17 mouse cellular contexts compared by ENCODE assay signal in the genomic region with DNA sequence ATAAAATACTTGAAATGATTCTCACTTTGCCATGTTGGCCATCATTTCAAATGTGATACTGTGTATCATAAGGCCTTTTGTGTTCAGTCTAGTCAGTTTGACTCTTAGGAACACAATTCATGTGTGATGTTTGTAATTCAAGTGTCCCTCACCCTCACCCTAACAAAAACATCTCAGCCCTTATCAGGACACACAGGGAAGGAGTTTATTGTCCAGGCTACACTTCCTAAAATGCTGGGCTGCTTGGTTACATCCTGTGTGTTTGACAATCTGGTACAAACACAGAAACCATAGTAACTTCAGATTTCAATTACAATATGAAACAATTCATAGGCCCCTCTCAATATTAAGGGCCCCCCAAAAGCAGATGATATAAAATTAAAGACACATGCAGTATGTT.
DNase-seq lines count a peak whose midpoint lies in the region; ATAC-seq and TF ChIP-seq lines count a peak whose summit lies in the region.
"Had no signal": no experiment of that assay in that cellular context is flagged by ENCODE, and none has a peak within 500 bp of the region (broad histone marks: within the 10 kb centered on the region; RNA-seq: fewer than 3 reads in every experiment).

No protein-coding gene starts in this region.

- H3K9me3 ChIP-seq in lung, embryonic 16.5 days (ENCODE audit: control insufficient read depth, low read length): no peaks in the 10 kb centered on the region
- H3K9me3 ChIP-seq: limb, embryonic 10.5 days; liver, embryonic 13.5 days; neural tube, embryonic 13.5 days had no signal

- no peaks in the 10 kb centered on the region for H3K79me2 ChIP-seq in macrophage (ENCODE audit: inconsistent target)

- no peak overlapping the region for H3K9ac ChIP-seq in lung, embryonic 16.5 days (ENCODE audit: low read length)
- H3K9ac ChIP-seq: hindbrain, embryonic 14.5 days; liver, embryonic 13.5 days; neural tube, embryonic 13.5 days had no signal

- 0 out of 2 replicates have a peak, but pooled peaks have one; percentile 38 for ATAC-seq in lung, embryonic 16.5 days (ENCODE audit: low read depth)
- peak; percentile 6 for ATAC-seq in activated CD4-positive, CD25-positive, alpha-beta regulatory T cell, adult 4 months

- peak overlapping the region; percentile 68 for H3K27ac ChIP-seq in gastrocnemius, adult 2 months
- no peak overlapping the region; the same call in 1 of the 2 replicates for H3K27ac ChIP-seq in lung, embryonic 16.5 days (ENCODE audit: low read length)
- peak overlapping the region; percentile 72 for H3K27ac ChIP-seq in macrophage
- H3K27ac ChIP-seq: hindbrain, embryonic 14.5 days; limb, embryonic 10.5 days; liver, embryonic 13.5 days; neural tube, embryonic 13.5 days; stomach, postnatal 0 days had no signal

- intact Hi-C loops in gastrocnemius, adult 2 months (cut with DNase I): no loop called here

- no peak overlapping the region for H3K4me2 ChIP-seq in lung, embryonic 16.5 days (ENCODE audit: low read depth, low read length)
- H3K4me2 ChIP-seq: hindbrain, embryonic 14.5 days; liver, embryonic 13.5 days; neural tube, embryonic 13.5 days had no signal

- no peaks in the 10 kb centered on the region for H3K27me3 ChIP-seq in lung, embryonic 16.5 days (ENCODE audit: control insufficient read depth, insufficient read depth, low read depth, low read length)
- H3K27me3 ChIP-seq: liver, embryonic 13.5 days; neural tube, embryonic 13.5 days had no signal

- peaks cover 3% of the 10 kb centered on the region; the same call in 1 of the 2 replicates for H3K4me1 ChIP-seq in lung, embryonic 16.5 days (replicated peaks; ENCODE audit: control insufficient read depth, insufficient read depth, low read length)
- H3K4me1 ChIP-seq: limb, embryonic 10.5 days had no signal

- H3K36me3 ChIP-seq in lung, embryonic 16.5 days (ENCODE audit: control insufficient read depth, insufficient read depth, low read length): no peaks in the 10 kb centered on the region
- no peaks in the 10 kb centered on the region for H3K36me3 ChIP-seq in macrophage (ENCODE audit: inconsistent target)
- H3K36me3 ChIP-seq: limb, embryonic 10.5 days; liver, embryonic 13.5 days; neural tube, embryonic 13.5 days had no signal

- DNase-seq in gastrocnemius, adult 2 months: no peak
- no peak for DNase-seq in gastrocnemius, postnatal 10 days
- DNase-seq in lung, postnatal 4 days: no peak
- no peak for DNase-seq in thymus, postnatal 14 days
- DNase-seq in thymus, postnatal 10 days (ENCODE audit: low spot score in 2 of 2): no peak
- DNase-seq: kidney, adult 2 months; kidney, postnatal 4 days; liver, embryonic 13.5 days; spleen, adult 18-20 months had no signal

- TF ChIP-seq CTCF in gastrocnemius, adult 2 months (IDR thresholded peaks at IDR 0.05): no peak

- H3K4me3 ChIP-seq in gastrocnemius, adult 2 months: no peak overlapping the region
- no peak overlapping the region for H3K4me3 ChIP-seq in lung, embryonic 16.5 days (ENCODE audit: low read length)
- H3K4me3 ChIP-seq in macrophage (ENCODE audit: inconsistent target): no peak overlapping the region
- H3K4me3 ChIP-seq: erythroblast, embryonic 14.5 days; limb, embryonic 10.5 days; liver, embryonic 13.5 days; neural tube, embryonic 13.5 days had no signal
